Mouse (Mus musculus) hindbrain, embryonic 12.5 days (tissue): ENCODE results near the gene Trim7. TPM values are rescaled to one million over a fixed set of nuclear protein-coding genes. Genes with fewer than 3 reads are reported as not detected.

ENCODE experiments used
- ATAC-seq: fragments of 200-750 bp; cut with Nextera tagmentation; 2 replicates; pipeline ENCODE4 v1.8.0; 2017; ENCODE audit warnings: moderate TSS enrichment; ENCODE audit not compliant: low FRiP score
- H3K27ac ChIP-seq: fragments of 300-500 bp; sonication (generic); 2 replicates; pipeline ENCODE4 v1.5.1; 2016; ENCODE audit warnings: mild to moderate bottlenecking
- H3K27me3 ChIP-seq: fragments of 300-500 bp; sonication (generic); 2 replicates; pipeline ENCODE4 v1.6.1; 2016; ENCODE audit warnings: mild to moderate bottlenecking
- H3K36me3 ChIP-seq: fragments of 300-500 bp; sonication (generic); 2 replicates; pipeline ENCODE4 v1.6.1; 2016; ENCODE audit warnings: mild to moderate bottlenecking
- H3K4me1 ChIP-seq: fragments of 300-500 bp; sonication (generic); 2 replicates; pipeline ENCODE4 v1.6.1; 2016
- H3K4me2 ChIP-seq: fragments of 300-500 bp; sonication (generic); replicated peaks from 2 replicates; pipeline ENCODE4 v1.6.1; 2016; ENCODE audit warnings: mild to moderate bottlenecking
- H3K4me3 ChIP-seq: fragments of 300-500 bp; sonication (generic); 2 replicates; pipeline ENCODE4 v1.5.1; 2016; ENCODE audit warnings: mild to moderate bottlenecking
- H3K9ac ChIP-seq: fragments of 300-500 bp; sonication (generic); 2 replicates; pipeline ENCODE4 v1.6.1; 2016; ENCODE audit warnings: mild to moderate bottlenecking, moderate library complexity
- H3K9me3 ChIP-seq: fragments of 300-500 bp; sonication (generic); replicated peaks from 2 replicates; pipeline ENCODE4 v1.6.1; 2016; ENCODE audit warnings: mild to moderate bottlenecking
- WGBS: fragments of 180-500 bp; shearing (Covaris S2); methylation state at CpG from one replicate; pipeline ENCODE4 v1.1.7; 2016; 5-methylcytosine and 5-hydroxymethylcytosine counted together
- polyA plus RNA-seq: library from polyadenylated mRNA; unstranded; fragments of >200 nt; fragmentation: Nextera tagmentation; extraction: Ambion mirVana; gene quantifications from 2 replicates; pipeline ENCODE4 v1.2.1, GENCODE M21; 2016

Gene Trim7
- polyA plus RNA-seq, 1 experiment from 2014 or later: 0.70 TPM

- Histone ChIP-seq H3K4me2 (peak overlapping the region; percentile 55), H3K9ac (peak overlapping the region; percentile 51), H3K27ac (0 out of 2 replicates have a peak overlapping the region, but pooled peaks have one; percentile 41), H3K36me3 (no peaks in the 10 kb centered on the region), H3K27me3 (peaks cover 21% of the 10 kb centered on the region), H3K9me3 (no peaks in the 10 kb centered on the region), H3K4me1 (peaks cover 13% of the 10 kb centered on the region), H3K4me3 (peak overlapping the region; percentile 45)
- peak; percentile 82 for ATAC-seq
- WGBS: under 1% methylated on average over 30 of the region's 30 CpGs
These were observed 8.0 kb downstream of the Trim7 start for GRCm38 (mm10) chr11:48833731-48834639.

- 75% methylated on average over 6 of the region's 6 CpGs for WGBS
- ATAC-seq: no peak
- H3K27ac ChIP-seq: no peak overlapping the region
- no peaks in the 10 kb centered on the region for H3K36me3 ChIP-seq
- H3K4me3 ChIP-seq: no peak overlapping the region
- no peaks in the 10 kb centered on the region for H3K9me3 ChIP-seq
- H3K4me1 ChIP-seq: peaks cover 13% of the 10 kb centered on the region
- H3K4me2 ChIP-seq: no peak overlapping the region
- H3K9ac ChIP-seq: no peak overlapping the region
- peaks cover 35% of the 10 kb centered on the region for H3K27me3 ChIP-seq
These were observed 10.0 kb downstream of the Trim7 start for GRCm38 (mm10) chr11:48835923-48836322.

- 7% methylated on average over 11 of the region's 11 CpGs for WGBS
- Histone ChIP-seq H3K27me3 (peaks cover 35% of the 10 kb centered on the region), H3K4me3 (peak overlapping the region; percentile 86), H3K9ac (peak overlapping the region; percentile 75), H3K9me3 (no peaks in the 10 kb centered on the region), H3K27ac (no peak overlapping the region), H3K36me3 (no peaks in the 10 kb centered on the region), H3K4me2 (peak overlapping the region; percentile 90), H3K4me1 (peaks cover 13% of the 10 kb centered on the region)
- no peak for ATAC-seq
These were observed 11.0 kb downstream of the Trim7 start for GRCm38 (mm10) chr11:48836990-48837309.

- Histone ChIP-seq H3K4me1 (peaks cover 13% of the 10 kb centered on the region), H3K9ac (peak overlapping the region; percentile 75), H3K27ac (no peak overlapping the region), H3K36me3 (no peaks in the 10 kb centered on the region), H3K4me3 (peak overlapping the region; percentile 86), H3K27me3 (peaks cover 36% of the 10 kb centered on the region), H3K4me2 (peak overlapping the region; percentile 90), H3K9me3 (no peaks in the 10 kb centered on the region)
- WGBS: under 1% methylated on average over 64 of the region's 77 CpGs
- peak; percentile 49 for ATAC-seq
These were observed 11.6 kb downstream of the Trim7 start for GRCm38 (mm10) chr11:48837310-48838180.

- no peak overlapping the region for H3K27ac ChIP-seq
- WGBS: 3% methylated on average over 16 of the region's 16 CpGs
- peak overlapping the region; percentile 75 for H3K9ac ChIP-seq
- peak; percentile 14; the same call in 1 of the 2 replicates for ATAC-seq
- no peaks in the 10 kb centered on the region for H3K36me3 ChIP-seq
- peaks cover 40% of the 10 kb centered on the region for H3K27me3 ChIP-seq
- H3K9me3 ChIP-seq: no peaks in the 10 kb centered on the region
- peak overlapping the region; percentile 86 for H3K4me3 ChIP-seq
- H3K4me1 ChIP-seq: peaks cover 13% of the 10 kb centered on the region
- H3K4me2 ChIP-seq: peak overlapping the region; percentile 90
These were observed 12.3 kb downstream of the Trim7 start for GRCm38 (mm10) chr11:48838181-48838797.

- no peak overlapping the region for H3K4me3 ChIP-seq
- no peak overlapping the region for H3K27ac ChIP-seq
- no peaks in the 10 kb centered on the region for H3K36me3 ChIP-seq
- H3K27me3 ChIP-seq: peaks cover 40% of the 10 kb centered on the region
- no peak for ATAC-seq
- no peaks in the 10 kb centered on the region for H3K9me3 ChIP-seq
- H3K9ac ChIP-seq: no peak overlapping the region
- 76% methylated on average over 10 of the region's 10 CpGs for WGBS
- peak overlapping the region; percentile 90; the same call in 1 of the 2 replicates for H3K4me2 ChIP-seq
- H3K4me1 ChIP-seq: peaks cover 13% of the 10 kb centered on the region
These were observed 13.1 kb downstream of the Trim7 start for GRCm38 (mm10) chr11:48838879-48839680.

- H3K4me3 ChIP-seq: no peak overlapping the region
- ATAC-seq: no peak
- H3K36me3 ChIP-seq: no peaks in the 10 kb centered on the region
- peaks cover 39% of the 10 kb centered on the region for H3K27me3 ChIP-seq
- no peak overlapping the region for H3K4me2 ChIP-seq
- H3K4me1 ChIP-seq: peaks cover 13% of the 10 kb centered on the region
- no peaks in the 10 kb centered on the region for H3K9me3 ChIP-seq
- no peak overlapping the region for H3K27ac ChIP-seq
- H3K9ac ChIP-seq: no peak overlapping the region
These were observed 14.9 kb downstream of the Trim7 start for GRCm38 (mm10) chr11:48840805-48841204.

GRCm38 (mm10) chr11:48841213-48841612 is 15.3 kb downstream of the Trim7 start:
- 91% methylated on average over 5 of the region's 5 CpGs for WGBS
- no peaks in the 10 kb centered on the region for H3K9me3 ChIP-seq
- H3K27ac ChIP-seq: no peak overlapping the region
- H3K4me2 ChIP-seq: no peak overlapping the region
- ATAC-seq: no peak
- peaks cover 40% of the 10 kb centered on the region for H3K27me3 ChIP-seq
- H3K36me3 ChIP-seq: no peaks in the 10 kb centered on the region
- H3K9ac ChIP-seq: no peak overlapping the region
- H3K4me3 ChIP-seq: no peak overlapping the region
- H3K4me1 ChIP-seq: peaks cover 13% of the 10 kb centered on the region

GRCm38 (mm10) chr11:48842378-48842792 is 16.4 kb downstream of the Trim7 start:
- Histone ChIP-seq H3K4me2 (no peak overlapping the region), H3K9me3 (no peaks in the 10 kb centered on the region), H3K27ac (no peak overlapping the region), H3K27me3 (peaks cover 30% of the 10 kb centered on the region), H3K9ac (no peak overlapping the region), H3K36me3 (no peaks in the 10 kb centered on the region), H3K4me1 (peaks cover 8% of the 10 kb centered on the region), H3K4me3 (no peak overlapping the region)
- WGBS: 86% methylated on average over 4 of the region's 4 CpGs
- ATAC-seq: no peak

GRCm38 (mm10) chr11:48843202-48843601 is 17.3 kb downstream of the Trim7 start:
- no peak overlapping the region for H3K27ac ChIP-seq
- ATAC-seq: no peak
- no peak overlapping the region for H3K4me2 ChIP-seq
- H3K9ac ChIP-seq: no peak overlapping the region
- H3K4me1 ChIP-seq: peaks cover 6% of the 10 kb centered on the region
- WGBS: 76% methylated on average over 11 of the region's 11 CpGs
- H3K27me3 ChIP-seq: peaks cover 30% of the 10 kb centered on the region
- H3K4me3 ChIP-seq: no peak overlapping the region
- no peaks in the 10 kb centered on the region for H3K9me3 ChIP-seq
- no peaks in the 10 kb centered on the region for H3K36me3 ChIP-seq

- no peak overlapping the region for H3K4me3 ChIP-seq
- no peaks in the 10 kb centered on the region for H3K36me3 ChIP-seq
- peaks cover 34% of the 10 kb centered on the region for H3K27me3 ChIP-seq
- no peak overlapping the region for H3K4me2 ChIP-seq
- H3K9me3 ChIP-seq: no peaks in the 10 kb centered on the region
- no peaks in the 10 kb centered on the region for H3K4me1 ChIP-seq
- no peak for ATAC-seq
- 65% methylated on average over 6 of the region's 6 CpGs for WGBS
- H3K27ac ChIP-seq: no peak overlapping the region
- H3K9ac ChIP-seq: no peak overlapping the region
These were observed 18.4 kb downstream of the Trim7 start for GRCm38 (mm10) chr11:48844309-48844708.
